Mouse (Mus musculus) ovary, postnatal 36 days (tissue): ENCODE results near the gene Cacng2.

Experiments used
- DNase-seq: peaks from one replicate; pipeline ENCODE4 v3.0.0; 2022; ENCODE audit warnings: low spot score, mixed read lengths

The Cacng2 gene

DNA sequence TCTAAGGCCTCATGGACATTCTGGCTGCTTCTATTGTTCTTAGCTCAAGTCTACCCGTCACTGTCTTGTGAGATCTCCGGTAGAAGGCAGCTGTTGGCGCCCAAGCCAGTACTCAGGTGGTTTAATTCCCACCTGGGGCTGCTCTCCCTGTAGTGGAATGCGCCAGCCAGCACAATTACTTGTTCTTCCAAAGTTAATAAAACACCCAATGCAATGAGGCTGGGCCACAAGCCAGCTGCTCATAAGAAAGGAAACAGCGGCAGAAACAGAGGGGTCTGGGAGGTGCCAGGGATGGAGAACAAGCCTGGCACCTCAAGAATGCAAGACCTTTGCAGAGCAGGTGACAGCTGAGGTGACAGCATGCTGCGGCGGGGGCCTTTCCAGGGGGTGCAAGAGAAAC, 170.8 kb downstream of the Cacng2 start:
- no peak for DNase-seq

DNA sequence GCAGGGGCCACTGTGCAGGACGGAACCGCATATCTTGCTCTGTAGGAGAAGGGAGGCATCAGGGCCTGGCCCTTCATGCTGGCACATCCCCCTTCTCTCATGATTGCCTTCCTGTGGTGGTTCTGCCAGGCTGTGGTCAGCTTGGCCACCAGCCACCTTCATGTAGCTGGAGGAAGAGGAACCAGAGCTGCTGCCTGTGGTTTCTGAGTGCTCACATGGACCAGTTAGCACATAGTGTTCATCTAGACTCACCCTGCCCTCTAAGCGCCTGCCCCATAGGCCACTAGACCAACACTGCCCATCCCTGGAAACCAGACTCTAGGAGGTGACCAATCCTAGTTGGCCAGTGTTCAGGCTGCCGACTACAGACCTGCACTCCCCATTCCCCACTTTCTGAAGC, 174.1 kb downstream of the Cacng2 start:
- no peak for DNase-seq
